Mouse (Mus musculus) kidney, adult 2 months (tissue): ENCODE measurements around the gene Zmym1.

Experiments
- CTCF ChIP-seq: fragments of 200-500 bp; conservative IDR thresholded peaks from 2 replicates; pipeline ENCODE4 v1.5.1; 2011; ENCODE audit warnings: low read depth, mild to moderate bottlenecking, control low read depth, low read length, moderate library complexity, mixed read lengths; ENCODE audit not compliant: insufficient read depth, insufficient read length
- POLR2A ChIP-seq: fragments of 200-500 bp; IDR thresholded peaks from one replicate; pipeline ENCODE4 v1.6.1; 2011; ENCODE audit warnings: low read depth, low read length, control low read depth

DNA sequence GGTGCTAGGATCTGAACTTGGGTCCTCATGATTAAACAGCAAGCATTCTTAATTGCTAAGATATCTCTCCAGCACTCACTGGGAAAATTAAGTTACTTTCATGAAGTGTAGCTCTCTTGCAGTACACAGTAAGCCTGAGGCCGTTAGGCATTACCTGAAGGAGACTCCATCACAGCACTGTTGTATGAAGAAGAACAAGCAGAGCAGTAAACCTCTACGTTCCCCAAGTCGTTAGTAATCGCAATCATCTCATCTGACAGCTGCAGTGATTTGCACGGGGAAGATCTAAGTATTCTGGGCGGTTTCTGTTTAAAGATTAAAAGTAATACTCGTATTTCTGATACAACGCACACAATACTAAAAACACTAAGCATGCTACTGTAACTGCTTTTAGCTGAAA, 9.8 kb downstream of the Zmym1 start:
- TF ChIP-seq CTCF (no peak), POLR2A (no peak)
